Mouse (Mus musculus) liver, postnatal 0 days (tissue): ENCODE results near the gene Rbms1.

ENCODE experiments used
- CTCF ChIP-seq: sonication (generic); IDR thresholded peaks from 2 replicates; pipeline ENCODE4 v1.5.1; 2016; ENCODE audit warnings: antibody characterized with exemption, low read depth
- EP300 ChIP-seq: IDR thresholded peaks from 2 replicates; pipeline ENCODE4 v1.6.1; 2016; ENCODE audit warnings: antibody characterized with exemption, low read depth, mild to moderate bottlenecking

GRCm38 (mm10) chr2:60802828-60803227, 160.2 kb downstream of the Rbms1 start:
- TF ChIP-seq CTCF, result no peak
- peak; percentile 40; the same call in 1 of the 2 replicates for TF ChIP-seq EP300
